Mouse (Mus musculus) forebrain, embryonic 11.5 days (tissue): ENCODE data around the gene Il17rd. TPM values are rescaled to one million over a fixed set of nuclear protein-coding genes. Genes with fewer than 3 reads are reported as not detected.

Experiments
- ATAC-seq: fragments of 200-750 bp; cut with Nextera tagmentation; replicated peaks from 2 replicates; pipeline ENCODE4 v1.8.0; 2017; ENCODE audit warnings: moderate TSS enrichment; ENCODE audit not compliant: low FRiP score
- DNase-seq: peaks from one replicate; pipeline ENCODE4 v3.0.0-alpha.2; 2017; ENCODE audit warnings: low spot score
- H3K27ac ChIP-seq: fragments of 300-500 bp; sonication (generic); 2 replicates; pipeline ENCODE4 v1.5.1; 2014; ENCODE audit warnings: low read depth, low read length
- H3K27me3 ChIP-seq: fragments of 300-500 bp; sonication (generic); 2 replicates; pipeline ENCODE4 v1.6.1; 2014; ENCODE audit warnings: mild to moderate bottlenecking, low read length, mixed read lengths; ENCODE audit not compliant: control insufficient read depth, insufficient read depth
- H3K36me3 ChIP-seq: fragments of 300-500 bp; sonication (generic); 2 replicates; pipeline ENCODE4 v1.6.1; 2014; ENCODE audit warnings: mild to moderate bottlenecking, low read length, moderate library complexity, mixed read lengths; ENCODE audit not compliant: control insufficient read depth, insufficient read depth
- H3K4me1 ChIP-seq: fragments of 300-500 bp; sonication (generic); replicated peaks from 2 replicates; pipeline ENCODE4 v1.6.1; 2014; ENCODE audit warnings: low read length, mixed read lengths; ENCODE audit not compliant: control insufficient read depth, insufficient read depth
- H3K4me2 ChIP-seq: fragments of 300-500 bp; sonication (generic); 2 replicates; pipeline ENCODE4 v1.6.1; 2014; ENCODE audit warnings: low read depth, mild to moderate bottlenecking, low read length, moderate library complexity, mixed read lengths; ENCODE audit not compliant: severe bottlenecking
- H3K4me3 ChIP-seq: fragments of 300-500 bp; sonication (generic); 2 replicates; pipeline ENCODE4 v1.5.1; 2014; ENCODE audit warnings: low read depth, low read length
- H3K9ac ChIP-seq: fragments of 300-500 bp; sonication (generic); 2 replicates; pipeline ENCODE4 v1.6.1; 2014; ENCODE audit warnings: low read length
- H3K9me3 ChIP-seq: fragments of 300-500 bp; sonication (generic); 2 replicates; pipeline ENCODE4 v1.6.1; 2016; ENCODE audit warnings: low read length, mixed read lengths; ENCODE audit not compliant: control insufficient read depth
- WGBS: fragments of 180-500 bp; shearing (Covaris S2); extraction: QIAGEN DNeasy Blood & Tissue Kit; methylation state at CpG from one replicate; pipeline ENCODE4 v1.1.7; 2014; 5-methylcytosine and 5-hydroxymethylcytosine counted together
- polyA plus RNA-seq: library from polyadenylated mRNA; unstranded; fragments of >200 nt; fragmentation: Nextera tagmentation; extraction: Ambion mirVana; gene quantifications from 2 replicates; pipeline ENCODE4 v1.2.1, GENCODE M21; 2014

Gene Il17rd
- polyA plus RNA-seq, 1 experiment from 2014 or later, result 7.8 TPM

DNA sequence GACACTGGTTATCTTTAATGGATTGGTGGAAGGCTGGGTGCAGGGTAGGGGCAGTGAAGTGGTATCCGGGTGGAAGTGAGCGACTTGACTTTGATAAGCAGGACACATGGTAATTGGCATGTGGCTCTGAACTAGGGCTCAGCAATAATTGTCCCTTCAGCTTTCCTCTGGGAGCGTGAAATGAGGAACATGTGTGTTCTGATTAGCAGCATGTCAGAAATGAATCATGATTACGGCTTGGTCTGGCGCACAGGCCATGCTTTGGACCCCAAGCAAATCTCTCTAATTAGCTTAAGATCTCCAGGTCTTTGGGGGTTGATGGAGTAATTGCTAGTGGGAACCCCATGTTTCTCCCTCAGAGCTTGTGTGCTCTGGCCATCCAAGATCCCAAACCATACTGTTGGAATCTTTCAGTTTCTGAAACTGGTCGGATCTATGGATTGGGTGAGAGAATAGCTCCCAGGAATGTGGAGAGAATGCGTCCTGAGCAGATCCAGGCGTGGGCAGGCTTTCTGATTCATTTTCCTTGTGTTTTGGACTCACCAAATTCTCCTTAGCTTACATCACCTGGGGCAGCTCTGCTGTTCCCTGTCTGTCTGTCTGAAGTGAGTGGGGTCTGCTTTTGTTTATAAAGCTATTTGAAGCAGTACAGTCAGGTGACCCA is 30.8 kb downstream of the Il17rd start:
- 39% methylated on average over 8 of the region's 8 CpGs for WGBS
- no peaks in the 10 kb centered on the region for H3K27me3 ChIP-seq
- H3K4me1 ChIP-seq, result peaks cover 20% of the 10 kb centered on the region
- no peak overlapping the region for H3K4me2 ChIP-seq
- H3K4me3 ChIP-seq, result no peak overlapping the region
- H3K36me3 ChIP-seq, result no peaks in the 10 kb centered on the region
- no peak for ATAC-seq
- no peaks in the 10 kb centered on the region for H3K9me3 ChIP-seq
- no peak overlapping the region for H3K9ac ChIP-seq
- H3K27ac ChIP-seq, result 0 out of 2 replicates have a peak overlapping the region, but pooled peaks have one; percentile 9
- no peak for DNase-seq

DNA sequence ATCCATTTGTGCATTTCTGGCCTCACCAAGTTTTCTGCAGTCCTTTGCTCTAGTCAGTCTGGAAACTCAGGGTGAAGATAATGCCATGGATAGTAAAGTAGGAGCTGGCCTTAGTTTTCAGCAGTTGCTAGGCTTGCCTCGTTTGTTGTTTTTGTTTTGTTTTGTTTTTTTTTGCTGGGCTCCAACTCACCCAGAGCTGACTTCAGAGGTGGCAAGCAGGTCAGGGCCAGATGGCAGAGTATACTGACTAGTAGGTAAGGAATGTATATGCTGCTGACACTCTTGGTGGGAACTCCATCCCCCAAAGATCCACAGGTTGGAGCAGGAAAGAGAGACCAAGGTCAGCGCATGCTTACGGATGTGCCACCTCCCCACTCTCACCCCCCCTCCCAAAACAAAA is 31.4 kb downstream of the Il17rd start:
- H3K4me2 ChIP-seq, result no peak overlapping the region
- H3K4me1 ChIP-seq, result peaks cover 20% of the 10 kb centered on the region
- no peak for DNase-seq
- WGBS, result 22% methylated on average over 3 of the region's 3 CpGs
- no peak overlapping the region for H3K4me3 ChIP-seq
- H3K27ac ChIP-seq, result no peak overlapping the region
- no peaks in the 10 kb centered on the region for H3K27me3 ChIP-seq
- no peak overlapping the region for H3K9ac ChIP-seq
- ATAC-seq, result no peak
- H3K9me3 ChIP-seq, result no peaks in the 10 kb centered on the region
- no peaks in the 10 kb centered on the region for H3K36me3 ChIP-seq

DNA sequence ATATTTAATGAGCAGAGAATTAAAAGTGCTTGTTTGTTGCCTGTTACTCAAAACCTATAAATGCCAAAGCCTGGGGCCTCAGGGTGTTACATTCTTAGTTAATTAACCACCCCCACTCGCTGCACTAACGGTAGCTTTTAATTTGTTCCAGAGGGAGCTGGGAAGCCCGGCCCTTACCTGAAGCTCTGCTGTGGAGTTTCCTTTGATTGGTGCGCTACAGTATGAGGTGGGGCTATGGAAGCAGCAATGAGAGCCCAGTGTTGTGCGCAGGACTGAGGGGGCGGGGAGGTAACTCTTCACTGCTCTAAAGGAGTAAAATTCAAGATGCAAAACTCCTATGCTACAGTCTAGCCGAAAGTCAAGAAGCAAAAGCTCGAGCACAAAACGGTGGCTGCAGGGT is 32.0 kb downstream of the Il17rd start:
- no peak for DNase-seq
- Histone ChIP-seq H3K4me1 (peaks cover 20% of the 10 kb centered on the region), H3K27me3 (no peaks in the 10 kb centered on the region), H3K4me3 (no peak overlapping the region), H3K27ac (no peak overlapping the region), H3K4me2 (no peak overlapping the region), H3K9me3 (no peaks in the 10 kb centered on the region), H3K9ac (no peak overlapping the region), H3K36me3 (no peaks in the 10 kb centered on the region)
- ATAC-seq, result no peak
- 17% methylated on average over 9 of the region's 9 CpGs for WGBS

DNA sequence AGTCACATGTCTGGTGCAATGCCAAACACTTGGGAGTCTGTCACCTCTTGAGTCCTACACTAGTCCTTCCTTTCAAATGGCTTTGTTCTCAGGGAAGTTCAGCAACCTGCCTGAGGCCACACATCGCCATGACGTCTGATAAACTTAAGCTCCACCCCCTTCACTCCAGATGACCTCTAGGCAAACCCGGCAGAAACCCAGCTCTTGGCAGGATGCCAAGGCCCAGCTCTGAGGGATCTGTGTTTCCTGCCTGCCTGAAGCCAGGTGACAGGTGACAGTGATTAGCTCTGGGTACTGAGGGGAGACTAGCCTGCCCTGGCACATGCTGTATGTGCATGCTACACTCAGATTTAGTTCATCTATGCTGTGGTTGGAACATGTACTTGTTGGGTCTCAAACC is 33.2 kb downstream of the Il17rd start:
- no peak overlapping the region for H3K27ac ChIP-seq
- no peaks in the 10 kb centered on the region for H3K27me3 ChIP-seq
- no peak for DNase-seq
- H3K9me3 ChIP-seq, result no peaks in the 10 kb centered on the region
- peaks cover 13% of the 10 kb centered on the region for H3K4me1 ChIP-seq
- H3K4me2 ChIP-seq, result no peak overlapping the region
- ATAC-seq, result no peak
- no peak overlapping the region for H3K4me3 ChIP-seq
- H3K9ac ChIP-seq, result no peak overlapping the region
- 28% methylated on average over 3 of the region's 3 CpGs for WGBS
- no peaks in the 10 kb centered on the region for H3K36me3 ChIP-seq

DNA sequence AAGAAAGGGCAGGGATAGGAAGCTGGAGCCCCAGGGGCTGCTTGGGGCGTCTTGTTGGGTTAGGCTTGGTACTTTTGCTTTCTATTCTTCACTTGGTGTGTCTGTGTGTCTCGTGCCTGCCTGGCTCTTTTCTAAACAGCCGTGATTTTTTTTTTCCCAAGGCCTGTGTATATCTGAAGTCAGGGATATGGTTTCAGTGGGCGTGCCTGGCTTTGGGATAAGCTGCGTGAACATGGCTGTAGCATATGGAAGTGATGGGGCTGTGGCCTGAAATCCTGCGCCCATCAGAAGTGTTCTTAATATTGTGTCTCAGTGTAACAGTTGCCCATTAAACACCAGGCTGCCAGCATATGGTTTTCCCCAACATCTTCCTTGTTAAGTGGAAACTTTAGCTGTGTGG is 36.3 kb downstream of the Il17rd start:
- Histone ChIP-seq H3K4me3 (no peak overlapping the region), H3K27ac (no peak overlapping the region), H3K27me3 (no peaks in the 10 kb centered on the region), H3K9me3 (no peaks in the 10 kb centered on the region), H3K4me1 (no peaks in the 10 kb centered on the region; the same call in 1 of the 2 replicates), H3K4me2 (no peak overlapping the region), H3K36me3 (no peaks in the 10 kb centered on the region), H3K9ac (no peak overlapping the region)
- DNase-seq (no peak), ATAC-seq (no peak)
- WGBS, result 77% methylated on average over 6 of the region's 6 CpGs

DNA sequence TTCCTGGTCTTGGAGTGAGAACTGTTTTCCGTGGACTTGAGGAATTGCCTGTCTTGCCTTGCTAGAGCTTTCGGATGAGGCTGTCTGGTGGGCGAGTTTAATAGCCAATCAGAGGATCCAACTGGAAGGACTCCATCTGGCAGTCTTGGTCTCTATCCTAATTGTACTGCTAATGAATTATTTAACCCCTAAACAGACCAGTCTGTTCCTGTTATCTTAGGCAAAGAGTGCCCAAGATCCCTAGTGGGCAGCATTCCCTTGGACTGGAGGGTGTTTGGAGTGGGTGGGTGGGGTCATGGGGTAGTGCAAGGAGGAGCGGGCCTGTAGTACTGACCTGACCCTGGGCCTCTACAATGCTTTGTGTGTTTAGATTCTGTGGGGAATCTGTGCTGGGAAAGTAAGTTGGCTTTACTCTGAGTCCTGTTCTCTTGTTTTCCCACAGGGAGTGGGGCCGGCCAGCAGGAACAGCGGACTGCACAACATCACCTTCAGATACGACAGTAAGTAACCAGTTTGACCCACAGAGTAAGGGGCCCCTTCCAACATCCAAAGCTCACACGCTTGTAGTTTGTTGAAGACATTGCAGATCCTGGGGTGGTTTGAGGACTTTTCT is 37.3 kb downstream of the Il17rd start:
- no peak for ATAC-seq
- 84% methylated on average over 8 of the region's 8 CpGs for WGBS
- no peaks in the 10 kb centered on the region for H3K9me3 ChIP-seq
- H3K27me3 ChIP-seq, result no peaks in the 10 kb centered on the region
- H3K4me3 ChIP-seq, result no peak overlapping the region
- no peak overlapping the region for H3K27ac ChIP-seq
- H3K36me3 ChIP-seq, result no peaks in the 10 kb centered on the region
- no peak overlapping the region for H3K9ac ChIP-seq
- no peak overlapping the region for H3K4me2 ChIP-seq
- H3K4me1 ChIP-seq, result no peaks in the 10 kb centered on the region; the same call in 1 of the 2 replicates
- DNase-seq, result no peak

DNA sequence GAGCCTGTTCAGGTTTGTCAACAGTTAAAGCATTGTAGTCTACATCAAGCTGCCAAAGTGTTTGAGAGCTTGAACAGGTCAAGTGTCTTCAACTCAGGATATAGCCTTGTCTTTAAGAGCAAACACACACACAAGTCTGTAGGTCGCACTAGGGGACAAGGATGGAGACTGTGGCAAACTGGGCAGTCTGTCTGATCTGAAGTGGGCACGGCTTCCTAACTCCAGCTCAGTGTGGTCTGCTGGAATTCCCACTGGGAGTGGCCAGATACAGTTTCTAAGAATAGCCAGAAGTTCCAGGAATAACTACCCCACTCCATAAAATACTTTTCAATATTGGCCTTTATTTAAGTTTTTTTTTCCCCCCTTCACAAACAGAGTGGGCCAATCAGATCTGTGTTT is 37.8 kb downstream of the Il17rd start:
- no peaks in the 10 kb centered on the region; the same call in 1 of the 2 replicates for H3K4me1 ChIP-seq
- ATAC-seq, result no peak
- H3K9me3 ChIP-seq, result no peaks in the 10 kb centered on the region
- H3K36me3 ChIP-seq, result no peaks in the 10 kb centered on the region
- no peak overlapping the region for H3K9ac ChIP-seq
- no peak for DNase-seq
- no peaks in the 10 kb centered on the region for H3K27me3 ChIP-seq
- no peak overlapping the region for H3K27ac ChIP-seq
- WGBS, result 94% methylated on average over 2 of the region's 2 CpGs
- no peak overlapping the region for H3K4me3 ChIP-seq
- H3K4me2 ChIP-seq, result no peak overlapping the region

DNA sequence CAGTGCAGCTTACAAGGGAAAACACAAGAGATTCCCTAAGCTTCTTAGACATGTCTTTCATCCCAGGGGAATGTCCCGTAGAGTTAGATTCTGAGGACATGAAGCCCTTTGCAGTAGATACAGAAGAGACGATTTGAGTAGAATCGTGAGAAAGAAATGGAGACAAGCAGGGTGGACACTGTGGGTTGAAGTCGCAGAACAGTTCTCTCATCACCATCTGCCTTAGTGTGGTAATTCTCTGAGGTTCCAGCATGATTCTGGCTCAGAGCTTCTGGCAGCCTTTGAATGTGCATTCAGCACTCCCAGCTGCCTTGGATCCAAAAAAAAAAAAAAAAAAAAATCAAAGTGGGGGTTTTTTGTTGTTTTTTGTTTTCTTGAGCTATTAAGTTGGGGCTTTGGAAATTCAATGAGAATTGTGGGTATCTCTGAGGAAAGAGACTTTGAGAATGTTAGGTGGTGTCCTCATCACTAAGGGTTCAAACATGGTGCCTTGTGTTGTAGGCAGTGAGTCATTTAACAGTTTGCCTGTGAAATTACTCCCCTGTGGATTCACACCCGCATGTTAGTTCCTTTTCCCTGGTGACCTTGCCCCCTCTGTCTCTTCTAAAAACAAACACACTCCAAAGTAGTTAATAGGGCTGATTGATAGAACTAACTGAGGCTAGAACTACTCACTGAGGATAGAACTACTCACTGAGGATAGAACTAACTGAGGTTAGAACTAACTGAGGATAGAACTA is 43.0 kb downstream of the Il17rd start:
- Histone ChIP-seq H3K36me3 (no peaks in the 10 kb centered on the region), H3K4me2 (no peak overlapping the region), H3K9ac (no peak overlapping the region), H3K4me3 (no peak overlapping the region), H3K27me3 (no peaks in the 10 kb centered on the region), H3K27ac (no peak overlapping the region), H3K4me1 (no peaks in the 10 kb centered on the region), H3K9me3 (no peaks in the 10 kb centered on the region)
- no peak for DNase-seq
- 82% methylated on average over 5 of the region's 5 CpGs for WGBS
- ATAC-seq, result no peak
